Mouse (Mus musculus): ENCODE results near the gene Cyp17a1. TPM values are rescaled to one million over a fixed set of nuclear protein-coding genes. Genes with fewer than 3 reads are reported as not detected.

The Cyp17a1 gene
- not detected for polyA plus RNA-seq (2017; shearing (Covaris generic))

DNA sequence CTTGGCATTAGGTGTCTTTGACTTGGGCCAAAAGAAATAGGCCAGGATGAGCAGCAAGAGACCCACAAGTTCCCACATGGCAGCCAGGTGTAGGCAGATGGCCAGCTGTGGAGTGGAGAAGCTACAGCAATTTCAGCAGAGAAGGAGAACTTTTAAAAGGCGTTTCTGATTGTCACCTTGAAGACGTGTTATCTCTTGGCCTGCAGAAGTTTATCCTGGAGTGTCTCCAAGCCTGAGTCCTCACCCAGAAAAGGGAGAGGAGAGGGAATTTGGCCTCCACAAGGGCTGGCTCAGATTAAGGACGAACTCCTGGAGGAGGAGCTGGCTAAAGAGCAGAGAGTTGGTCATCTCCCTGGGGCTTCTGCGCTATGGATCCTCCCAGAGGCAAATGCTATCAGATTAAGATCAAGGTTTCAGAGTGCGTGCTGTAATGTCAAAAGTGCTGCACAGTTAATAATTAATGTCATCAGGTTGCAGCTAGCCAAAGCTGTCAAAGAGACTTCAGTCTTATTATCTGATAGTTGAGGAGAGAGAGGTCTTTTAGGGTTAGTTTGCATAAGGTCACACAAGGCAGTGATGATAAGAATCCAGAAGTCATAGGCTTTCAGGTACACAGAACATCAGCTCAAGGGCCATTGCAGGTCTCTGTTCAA is at the start of gene Cyp17a1:
Gene Cyp17a1 (minus strand): TSS at position 407 of the 653 bp plus-strand sequence.

GRCm38 (mm10) chr19:46707296-46708151 is 34.6 kb upstream of the Cyp17a1 start, which contains the start of gene As3mt:
Gene As3mt (plus strand): TSS chr19:46707458.

DNA sequence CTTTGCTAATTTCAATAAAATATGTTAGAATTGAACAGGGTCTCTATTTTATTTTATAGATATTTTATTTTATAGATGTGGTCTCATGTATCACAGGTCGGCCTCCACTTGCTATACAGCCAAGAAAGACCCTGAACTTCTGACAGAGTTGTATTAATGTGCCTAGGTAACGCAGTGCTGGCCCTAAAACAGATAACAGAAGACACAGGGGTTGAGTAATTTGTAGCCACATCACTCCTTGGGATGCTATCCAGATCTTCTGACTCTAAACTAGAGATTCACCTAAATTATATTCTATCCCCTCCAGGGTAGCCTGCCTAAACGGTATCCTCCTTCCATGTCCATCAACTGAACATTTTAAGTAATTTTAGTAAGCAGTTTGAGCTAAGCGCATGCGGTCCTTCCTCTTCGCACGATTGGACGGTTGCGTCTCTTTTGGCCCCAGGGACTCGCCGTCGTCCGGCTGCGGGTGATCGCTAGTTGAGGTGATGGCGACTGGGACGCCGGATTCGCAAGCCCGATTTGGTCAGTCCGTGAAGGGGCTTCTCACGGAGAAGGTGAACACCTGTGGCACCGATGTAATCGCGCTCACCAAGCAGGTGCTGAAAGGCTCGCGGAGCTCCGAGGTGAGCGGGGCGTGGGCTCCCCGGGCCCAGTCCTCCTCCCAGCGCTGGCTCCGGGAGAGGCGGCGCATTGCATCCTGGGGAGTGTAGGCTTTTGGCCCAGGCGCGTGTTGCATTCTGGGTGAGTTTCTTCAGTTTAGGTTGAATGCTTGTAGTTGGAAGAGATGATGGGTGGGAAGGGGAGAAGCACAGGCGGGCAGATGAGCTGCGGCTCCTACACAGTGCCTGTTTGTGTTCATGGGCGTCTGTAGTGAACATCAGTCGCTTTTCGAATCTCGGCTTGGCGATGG is 16.7 kb upstream of the Cyp17a1 start, which contains the start of gene Borcs7:
Gene Borcs7 (plus strand): TSS at position 447 of the 913 bp plus-strand sequence.

Other genes with a start within 250 kb of the Cyp17a1 start
- 55.7 TPM for gene Trim8, start 171.5 kb downstream of the Cyp17a1 start, polyA plus RNA-seq (2017; shearing (Covaris generic))
- gene Arl3, start 100.0 kb downstream of the Cyp17a1 start, polyA plus RNA-seq (2017; shearing (Covaris generic)) = 11.1 TPM
- 13.0 TPM for gene Sfxn2, start 99.8 kb downstream of the Cyp17a1 start, polyA plus RNA-seq (2017; shearing (Covaris generic))
- 75.4 TPM for gene Wbp1l, start 74.1 kb downstream of the Cyp17a1 start, polyA plus RNA-seq (2017; shearing (Covaris generic))
- gene Borcs7, start 16.7 kb upstream of the Cyp17a1 start, polyA plus RNA-seq (2017; shearing (Covaris generic)) = 3.7 TPM
- gene As3mt, start 34.3 kb upstream of the Cyp17a1 start, polyA plus RNA-seq (2017; shearing (Covaris generic)) = 6.7 TPM
- gene Cnnm2, start 88.4 kb upstream of the Cyp17a1 start, polyA plus RNA-seq (2017; shearing (Covaris generic)) = 5.1 TPM

All from naive thymus-derived CD4-positive, alpha-beta T cell, adult 5 months (primary cell).